Mouse (Mus musculus) heart, embryonic 14.5 days (tissue): ENCODE data around the gene Gprin3. TPM values are rescaled to one million over a fixed set of nuclear protein-coding genes. Genes with fewer than 3 reads are reported as not detected.
"Not testable (repeated sequence)": the region's sequence is repeated elsewhere in the genome, so short reads cannot be mapped to it uniquely, and the experiment has no call there.

Experiments
- ATAC-seq: fragments of 200-750 bp; cut with Nextera tagmentation; 2 replicates; pipeline ENCODE4 v1.8.0; 2017; ENCODE audit warnings: low read depth, moderate TSS enrichment; ENCODE audit not compliant: insufficient number of reproducible peaks, insufficient read depth, low FRiP score
- H3K27ac ChIP-seq, 2 experiments: fragments of 200-500 bp in 1 of 2; fragments of 300-500 bp in 1 of 2; sonication (generic) in 1 of 2; replicated peaks in 1 of 2; 2 replicates each; pipeline ENCODE4 v1.5.1; 2012 to 2014; ENCODE audit warnings: low read depth in 2 of 2, low read length in 2 of 2, control low read depth in 1 of 2, mild to moderate bottlenecking in 1 of 2, mixed read lengths in 1 of 2; ENCODE audit not compliant: control insufficient read depth in 1 of 2, insufficient read depth in 1 of 2
- H3K27me3 ChIP-seq: fragments of 300-500 bp; sonication (generic); 2 replicates; pipeline ENCODE4 v1.6.1; 2014; ENCODE audit warnings: mild to moderate bottlenecking, low read length, control low read depth; ENCODE audit not compliant: control insufficient read depth, insufficient read depth
- H3K36me3 ChIP-seq: fragments of 300-500 bp; sonication (generic); 2 replicates; pipeline ENCODE4 v1.6.1; 2014; ENCODE audit warnings: mild to moderate bottlenecking, control low read depth, low read length, mixed read lengths; ENCODE audit not compliant: control insufficient read depth, insufficient read depth
- H3K4me1 ChIP-seq, 2 experiments: fragments of 200-500 bp in 1 of 2; fragments of 300-500 bp in 1 of 2; sonication (generic) in 1 of 2; 2 replicates each; pipeline ENCODE4 v1.6.1; 2012 to 2014; ENCODE audit warnings: low read length in 2 of 2, control low read depth in 1 of 2, mixed read lengths in 1 of 2; ENCODE audit not compliant: control insufficient read depth in 2 of 2, insufficient read depth in 2 of 2
- H3K4me2 ChIP-seq: fragments of 300-500 bp; sonication (generic); 2 replicates; pipeline ENCODE4 v1.6.1; 2014; ENCODE audit warnings: mild to moderate bottlenecking, low read length
- H3K4me3 ChIP-seq, 2 experiments: fragments of 200-500 bp in 1 of 2; fragments of 300-500 bp in 1 of 2; sonication (generic) in 1 of 2; 2 replicates each; pipeline ENCODE4 v1.5.1; 2012 to 2014; ENCODE audit warnings: low read length in 2 of 2, mild to moderate bottlenecking in 2 of 2, control low read depth in 1 of 2, low read depth in 1 of 2, moderate library complexity in 1 of 2; ENCODE audit not compliant: control insufficient read depth in 1 of 2, insufficient read depth in 1 of 2
- H3K9ac ChIP-seq: fragments of 300-500 bp; sonication (generic); 2 replicates; pipeline ENCODE4 v1.6.1; 2014; ENCODE audit warnings: mild to moderate bottlenecking, low read length
- H3K9me3 ChIP-seq: fragments of 300-500 bp; sonication (generic); 2 replicates; pipeline ENCODE4 v1.6.1; 2016; ENCODE audit warnings: low read length, control low read depth; ENCODE audit not compliant: control insufficient read depth
- WGBS: fragments of 180-500 bp; shearing (Covaris S2); extraction: QIAGEN DNeasy Blood & Tissue Kit; methylation state at CpG from one replicate; pipeline ENCODE4 v1.1.7; 2014; 5-methylcytosine and 5-hydroxymethylcytosine counted together
- polyA plus RNA-seq: library from polyadenylated mRNA; unstranded; fragments of >200 nt; fragmentation: Nextera tagmentation; extraction: Ambion mirVana; gene quantifications from 2 replicates; pipeline ENCODE4 v1.2.1, GENCODE M21; 2014

The Gprin3 gene
- polyA plus RNA-seq, 1 experiment from 2014 or later: 7.3 TPM

DNA sequence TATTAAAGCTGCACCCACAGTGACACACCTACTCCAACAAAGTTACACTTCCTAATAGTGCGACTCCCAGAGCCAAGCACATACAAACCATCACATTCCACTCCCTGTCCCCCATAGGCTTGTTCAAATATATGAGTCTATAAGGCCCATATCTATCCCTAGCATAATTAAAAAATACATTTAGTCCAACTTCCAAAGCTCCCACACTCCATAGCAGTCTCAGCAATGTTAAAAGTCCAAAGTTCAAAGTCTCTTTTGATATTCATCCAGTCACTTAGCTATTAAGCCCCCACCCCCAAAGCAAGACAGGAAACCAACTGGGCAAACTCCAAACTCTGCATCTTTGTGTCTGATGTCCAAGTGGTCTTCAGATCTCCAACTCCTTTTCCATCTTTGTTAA lies 84.9 kb downstream of the Gprin3 start:
- H3K9me3 ChIP-seq: no peaks in the 10 kb centered on the region
- no peak overlapping the region for H3K9ac ChIP-seq
- no peaks in the 10 kb centered on the region for H3K27me3 ChIP-seq
- H3K4me1 ChIP-seq: no peaks in the 10 kb centered on the region
- no peak overlapping the region for H3K27ac ChIP-seq
- H3K36me3 ChIP-seq: no peaks in the 10 kb centered on the region
- ATAC-seq: no peak
- no peak overlapping the region for H3K4me3 ChIP-seq
- no peak overlapping the region for H3K4me2 ChIP-seq
- 71% methylated on average over 1 of the region's 1 CpGs for WGBS

DNA sequence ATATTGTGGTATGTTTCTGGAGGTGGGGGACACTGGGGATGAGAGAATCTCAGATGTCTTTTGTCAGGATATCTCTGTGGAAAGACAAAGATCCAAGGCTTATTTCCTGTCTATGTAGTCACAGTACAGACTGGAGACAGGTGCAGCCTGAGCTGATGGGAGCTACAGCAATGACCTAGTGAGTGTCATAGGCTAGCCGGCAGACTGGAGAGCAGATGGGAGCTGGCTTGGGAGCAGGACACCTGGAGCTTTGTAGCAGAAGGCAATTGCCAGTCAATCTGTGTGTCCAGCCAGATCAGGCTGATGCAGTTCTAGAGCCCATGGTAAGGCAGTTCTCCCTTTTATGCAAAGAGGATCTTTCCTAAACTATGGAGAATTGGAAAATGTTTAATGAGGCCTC lies 97.8 kb downstream of the Gprin3 start:
- ATAC-seq: no peak
- WGBS: 82% methylated on average over 1 of the region's 1 CpGs
- H3K27ac ChIP-seq: no peak overlapping the region
- H3K4me1 ChIP-seq: no peaks in the 10 kb centered on the region
- no peak overlapping the region for H3K4me3 ChIP-seq
- no peaks in the 10 kb centered on the region for H3K27me3 ChIP-seq
- no peak overlapping the region for H3K4me2 ChIP-seq
- H3K9ac ChIP-seq: no peak overlapping the region
- no peaks in the 10 kb centered on the region for H3K36me3 ChIP-seq
- no peaks in the 10 kb centered on the region for H3K9me3 ChIP-seq

DNA sequence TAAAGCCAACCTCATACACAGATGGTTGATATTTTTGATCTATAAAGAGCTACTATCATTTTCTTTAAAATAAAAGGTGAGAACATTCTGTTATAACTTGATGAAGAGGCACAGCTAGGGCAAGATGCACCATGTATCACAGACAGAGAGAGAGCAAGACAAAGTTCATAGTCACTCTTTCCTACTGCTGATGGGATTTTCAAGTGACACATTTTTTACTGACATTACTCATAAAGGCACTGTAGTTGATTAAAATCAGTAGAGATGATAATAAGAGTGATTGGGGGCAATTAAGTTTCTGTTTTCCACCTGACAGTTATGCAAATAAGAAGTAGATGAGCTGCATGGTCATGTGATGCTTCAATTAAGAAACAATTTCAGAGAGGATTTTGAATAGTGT lies 110.2 kb downstream of the Gprin3 start:
- Histone ChIP-seq H3K36me3 (no peaks in the 10 kb centered on the region), H3K27me3 (no peaks in the 10 kb centered on the region), H3K9ac (no peak overlapping the region), H3K9me3 (no peaks in the 10 kb centered on the region), H3K27ac (no peak overlapping the region), H3K4me2 (no peak overlapping the region), H3K4me3 (no peak overlapping the region), H3K4me1 (0 out of 4 replicates have a peak, but pooled peaks cover 0 to 5% of the 10 kb centered on the region in 2 experiments)
- ATAC-seq: no peak

DNA sequence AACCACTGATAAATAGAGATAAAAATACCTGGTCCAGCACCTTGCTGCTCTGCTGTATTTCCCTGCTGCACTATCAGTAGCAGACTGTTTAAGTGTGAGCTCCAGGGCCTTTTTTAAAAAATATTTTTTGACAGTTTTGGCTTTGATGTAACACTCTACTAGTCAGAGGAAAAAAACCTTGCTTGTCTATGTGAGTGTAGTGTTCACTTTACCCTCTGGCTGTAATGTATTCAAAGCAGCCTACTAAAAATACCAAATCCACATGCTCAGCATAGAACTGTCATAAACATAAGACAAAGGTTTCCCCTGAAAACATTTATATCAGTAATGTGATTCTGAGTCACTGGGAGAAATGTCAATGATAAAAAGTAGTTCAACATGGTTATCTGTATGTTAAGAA lies 111.0 kb downstream of the Gprin3 start:
- no peaks in the 10 kb centered on the region for H3K36me3 ChIP-seq
- 0 out of 4 replicates have a peak, but pooled peaks cover 0 to 5% of the 10 kb centered on the region in 2 experiments for H3K4me1 ChIP-seq
- H3K9me3 ChIP-seq: no peaks in the 10 kb centered on the region
- no peak overlapping the region for H3K4me2 ChIP-seq
- ATAC-seq: peak; percentile 31; the same call in 1 of the 2 replicates
- no peaks in the 10 kb centered on the region for H3K27me3 ChIP-seq
- no peak overlapping the region for H3K9ac ChIP-seq
- no peak overlapping the region for H3K27ac ChIP-seq
- H3K4me3 ChIP-seq: no peak overlapping the region

DNA sequence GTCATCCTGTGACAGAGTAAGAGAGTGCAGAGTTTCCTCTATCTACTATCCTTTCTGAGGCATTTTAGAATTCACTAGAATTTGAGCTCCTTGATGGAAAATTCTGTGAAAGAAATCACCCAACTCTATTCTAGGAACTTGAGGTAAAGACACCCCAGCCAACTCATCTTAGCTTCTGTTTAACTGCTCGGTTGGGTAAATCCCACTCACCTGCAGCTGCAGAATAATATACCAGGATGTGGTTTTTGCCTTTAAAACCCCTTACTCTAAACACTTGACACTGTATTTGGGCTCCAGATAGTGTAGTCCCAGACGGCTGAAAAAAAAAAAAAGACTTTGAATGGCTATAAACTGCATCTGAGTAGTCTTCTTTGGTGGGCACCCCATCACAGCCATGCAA lies 112.9 kb downstream of the Gprin3 start:
- WGBS: 56% methylated on average over 2 of the region's 2 CpGs
- Histone ChIP-seq H3K9me3 (no peaks in the 10 kb centered on the region), H3K4me2 (no peak overlapping the region), H3K4me3 (no peak overlapping the region), H3K4me1 (0 out of 4 replicates have a peak, but pooled peaks cover 0 to 5% of the 10 kb centered on the region in 2 experiments), H3K36me3 (no peaks in the 10 kb centered on the region), H3K27ac (no peak overlapping the region), H3K9ac (no peak overlapping the region), H3K27me3 (no peaks in the 10 kb centered on the region)
- no peak for ATAC-seq

DNA sequence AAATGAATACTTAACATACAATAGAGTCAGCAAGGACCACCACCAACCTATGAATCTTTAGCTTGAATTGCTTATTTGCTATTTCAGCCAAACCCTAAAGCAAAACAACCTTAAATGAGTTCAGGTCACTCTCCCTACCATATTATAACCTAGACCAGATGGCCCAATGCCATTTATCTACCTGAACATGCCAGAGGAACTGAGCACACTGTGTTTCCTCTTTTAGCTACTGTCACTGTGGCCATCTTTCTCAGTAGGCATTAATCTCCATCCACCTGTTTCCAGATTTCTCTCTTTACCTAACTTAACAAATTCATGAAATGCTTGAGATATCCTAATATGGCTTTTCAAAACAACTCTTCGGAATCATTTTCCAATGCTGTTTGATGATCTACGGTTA lies 114.9 kb downstream of the Gprin3 start:
- ATAC-seq: no peak
- no peaks in the 10 kb centered on the region for H3K27me3 ChIP-seq
- 91% methylated on average over 2 of the region's 2 CpGs for WGBS

DNA sequence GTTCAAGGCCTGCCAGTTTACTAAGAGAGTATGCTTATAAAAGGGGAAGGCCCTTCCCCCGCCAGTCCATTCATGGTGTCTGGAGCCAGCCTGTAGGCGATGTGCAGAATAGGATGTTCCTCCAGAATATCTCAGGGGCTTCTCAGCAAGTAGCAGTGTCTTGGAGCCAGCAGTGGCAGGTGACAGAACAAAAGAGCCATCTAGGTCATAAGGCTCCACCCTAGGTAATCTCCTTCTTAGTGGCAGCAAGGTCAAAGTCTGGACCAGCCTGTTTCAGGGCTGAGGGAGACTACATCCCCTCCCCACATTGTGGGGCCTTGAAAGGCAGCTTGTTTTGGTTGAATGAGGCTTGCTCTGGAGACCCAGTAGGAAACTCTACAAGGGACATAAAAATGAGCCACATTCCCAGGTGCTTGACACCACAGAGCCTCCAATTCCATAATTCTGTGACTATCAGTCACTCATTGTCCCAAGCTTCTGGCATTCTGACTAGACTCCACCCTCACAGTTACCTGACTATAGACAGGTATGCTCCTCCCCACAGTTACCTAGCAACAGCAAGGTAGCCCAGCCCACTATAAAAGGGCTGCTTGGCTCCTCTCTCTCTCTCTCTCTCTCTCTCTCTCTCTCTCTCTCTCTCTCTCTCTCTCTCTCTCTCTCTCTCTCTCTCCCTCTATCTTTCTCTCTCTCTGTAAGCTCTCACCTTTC lies 121.7 kb downstream of the Gprin3 start:
- ATAC-seq: not testable (repeated sequence)

More for the DNA sequence above, 114.9 kb downstream of the Gprin3 start:
- Histone ChIP-seq H3K4me3 (no peak overlapping the region), H3K36me3 (no peaks in the 10 kb centered on the region), H3K27ac (no peak overlapping the region), H3K4me2 (no peak overlapping the region), H3K9ac (no peak overlapping the region), H3K9me3 (no peaks in the 10 kb centered on the region), H3K4me1 (0 out of 4 replicates have a peak, but pooled peaks cover 0 to 5% of the 10 kb centered on the region in 2 experiments)

DNA sequence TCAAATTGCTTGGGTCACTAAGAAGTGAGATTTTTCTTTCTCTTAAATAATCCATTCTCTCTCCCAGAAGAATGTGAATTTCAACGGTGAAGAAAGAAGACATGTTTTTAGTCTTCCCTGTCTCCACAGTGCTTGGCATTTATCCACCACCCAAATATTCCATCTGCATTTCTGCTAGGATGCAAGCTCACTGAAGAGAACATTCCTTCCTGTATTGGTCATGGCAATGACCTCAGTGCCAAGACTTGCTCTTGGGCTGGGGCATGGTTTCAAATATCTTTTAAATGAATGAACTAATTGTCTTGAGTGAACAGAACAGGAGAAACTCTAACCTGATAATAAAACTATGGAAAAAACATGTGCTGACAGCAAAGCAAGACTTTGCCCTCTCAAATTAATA lies 123.1 kb downstream of the Gprin3 start:
- Histone ChIP-seq H3K36me3 (no peaks in the 10 kb centered on the region), H3K27me3 (no peaks in the 10 kb centered on the region), H3K27ac (no peak overlapping the region; a peak in 1 of 4 replicates), H3K9ac (no peak overlapping the region), H3K4me3 (no peak overlapping the region), H3K4me2 (no peak overlapping the region), H3K4me1 (no peaks in the 10 kb centered on the region), H3K9me3 (no peaks in the 10 kb centered on the region)
- WGBS: 39% methylated on average over 1 of the region's 1 CpGs
- ATAC-seq: no peak

More for the DNA sequence above, 121.7 kb downstream of the Gprin3 start:
- not testable (repeated sequence) for H3K27me3 ChIP-seq, H3K9me3 ChIP-seq, H3K4me1 ChIP-seq, H3K36me3 ChIP-seq, H3K4me2 ChIP-seq, H3K4me3 ChIP-seq, H3K27ac ChIP-seq, H3K9ac ChIP-seq
- 86% methylated on average over 2 of the region's 2 CpGs for WGBS
